Mouse (Mus musculus) midbrain, embryonic 13.5 days (tissue): ENCODE measurements around the gene Rassf5. TPM values are rescaled to one million over a fixed set of nuclear protein-coding genes. Genes with fewer than 3 reads are reported as not detected.

ENCODE experiments used
- ATAC-seq: fragments of 200-750 bp; cut with Nextera tagmentation; 2 replicates; pipeline ENCODE4 v1.8.0; 2017; ENCODE audit warnings: mild to moderate bottlenecking, moderate TSS enrichment, moderate library complexity
- H3K27ac ChIP-seq: fragments of 300-500 bp; sonication (generic); 2 replicates; pipeline ENCODE4 v1.5.1; 2015; ENCODE audit warnings: inconsistent platforms, mild to moderate bottlenecking, moderate library complexity
- H3K27me3 ChIP-seq: fragments of 300-500 bp; sonication (generic); 2 replicates; pipeline ENCODE4 v1.6.1; 2015; ENCODE audit warnings: mild to moderate bottlenecking, inconsistent platforms
- H3K36me3 ChIP-seq: fragments of 300-500 bp; sonication (generic); 2 replicates; pipeline ENCODE4 v1.6.1; 2015; ENCODE audit warnings: mild to moderate bottlenecking, inconsistent platforms
- H3K4me1 ChIP-seq: fragments of 300-500 bp; sonication (generic); replicated peaks from 2 replicates; pipeline ENCODE4 v1.6.1; 2015; ENCODE audit warnings: inconsistent platforms
- H3K4me2 ChIP-seq: fragments of 300-500 bp; sonication (generic); replicated peaks from 2 replicates; pipeline ENCODE4 v1.6.1; 2015; ENCODE audit warnings: moderate library complexity, mild to moderate bottlenecking, inconsistent platforms
- H3K4me3 ChIP-seq: fragments of 300-500 bp; sonication (generic); replicated peaks from 2 replicates; pipeline ENCODE4 v1.5.1; 2015; ENCODE audit warnings: mild to moderate bottlenecking, inconsistent platforms
- H3K9ac ChIP-seq: fragments of 300-500 bp; sonication (generic); replicated peaks from 2 replicates; pipeline ENCODE4 v1.6.1; 2015; ENCODE audit warnings: mild to moderate bottlenecking, inconsistent platforms
- H3K9me3 ChIP-seq: fragments of 300-500 bp; sonication (generic); 2 replicates; pipeline ENCODE4 v1.6.1; 2016; ENCODE audit warnings: mild to moderate bottlenecking, inconsistent platforms
- WGBS: fragments of 180-500 bp; shearing (Covaris S2); methylation state at CpG from one replicate; pipeline ENCODE4 v1.1.7; 2015; 5-methylcytosine and 5-hydroxymethylcytosine counted together
- polyA plus RNA-seq: library from polyadenylated mRNA; unstranded; fragments of >200 nt; fragmentation: Nextera tagmentation; extraction: Ambion mirVana; gene quantifications from 2 replicates; pipeline ENCODE4 v1.2.1, GENCODE M21; 2015

The Rassf5 gene
- polyA plus RNA-seq, 1 experiment from 2014 or later: 1.9 TPM

GRCm38 (mm10) chr1:131185821-131186506 is 59.1 kb downstream of the Rassf5 start:
- no peaks in the 10 kb centered on the region for H3K9me3 ChIP-seq
- no peaks in the 10 kb centered on the region for H3K4me1 ChIP-seq
- WGBS: 90% methylated on average over 13 of the region's 13 CpGs
- no peak for ATAC-seq
- H3K36me3 ChIP-seq: no peaks in the 10 kb centered on the region
- no peaks in the 10 kb centered on the region for H3K27me3 ChIP-seq
- no peak overlapping the region for H3K4me2 ChIP-seq
- no peak overlapping the region for H3K9ac ChIP-seq
- H3K27ac ChIP-seq: no peak overlapping the region
- H3K4me3 ChIP-seq: no peak overlapping the region

GRCm38 (mm10) chr1:131184956-131185660 is 60.0 kb downstream of the Rassf5 start:
- H3K27ac ChIP-seq: no peak overlapping the region
- H3K4me2 ChIP-seq: no peak overlapping the region
- H3K9me3 ChIP-seq: no peaks in the 10 kb centered on the region
- no peaks in the 10 kb centered on the region for H3K4me1 ChIP-seq
- ATAC-seq: no peak
- no peak overlapping the region for H3K4me3 ChIP-seq
- H3K9ac ChIP-seq: no peak overlapping the region
- H3K36me3 ChIP-seq: peaks cover 4% of the 10 kb centered on the region; the same call in 1 of the 2 replicates
- 82% methylated on average over 8 of the region's 8 CpGs for WGBS
- no peaks in the 10 kb centered on the region for H3K27me3 ChIP-seq

- no peaks in the 10 kb centered on the region for H3K27me3 ChIP-seq
- H3K9ac ChIP-seq: no peak overlapping the region
- H3K36me3 ChIP-seq: peaks cover 11% of the 10 kb centered on the region
- no peaks in the 10 kb centered on the region for H3K9me3 ChIP-seq
- WGBS: 92% methylated on average over 9 of the region's 9 CpGs
- no peaks in the 10 kb centered on the region for H3K4me1 ChIP-seq
- H3K4me2 ChIP-seq: no peak overlapping the region
- ATAC-seq: no peak
- no peak overlapping the region for H3K27ac ChIP-seq
- no peak overlapping the region for H3K4me3 ChIP-seq
These were observed 60.7 kb downstream of the Rassf5 start for GRCm38 (mm10) chr1:131184253-131184955.

- peaks cover 19% of the 10 kb centered on the region for H3K36me3 ChIP-seq
- H3K9me3 ChIP-seq: no peaks in the 10 kb centered on the region
- H3K27ac ChIP-seq: no peak overlapping the region
- ATAC-seq: no peak
- H3K27me3 ChIP-seq: no peaks in the 10 kb centered on the region
- H3K9ac ChIP-seq: no peak overlapping the region
- no peak overlapping the region for H3K4me3 ChIP-seq
- no peak overlapping the region for H3K4me2 ChIP-seq
- WGBS: 92% methylated on average over 7 of the region's 7 CpGs
- no peaks in the 10 kb centered on the region for H3K4me1 ChIP-seq
These were observed 61.9 kb downstream of the Rassf5 start for GRCm38 (mm10) chr1:131183201-131183600.

- peaks cover 32% of the 10 kb centered on the region for H3K36me3 ChIP-seq
- ATAC-seq: peak; percentile 69
- H3K27ac ChIP-seq: no peak overlapping the region
- no peak overlapping the region for H3K4me2 ChIP-seq
- no peaks in the 10 kb centered on the region for H3K27me3 ChIP-seq
- H3K4me3 ChIP-seq: no peak overlapping the region
- no peak overlapping the region for H3K9ac ChIP-seq
- H3K4me1 ChIP-seq: no peaks in the 10 kb centered on the region
- WGBS: 62% methylated on average over 9 of the region's 9 CpGs
- H3K9me3 ChIP-seq: no peaks in the 10 kb centered on the region
These were observed 63.2 kb downstream of the Rassf5 start for GRCm38 (mm10) chr1:131181642-131182527.

- 94% methylated on average over 7 of the region's 7 CpGs for WGBS
- ATAC-seq: no peak
- H3K36me3 ChIP-seq: peaks cover 47% of the 10 kb centered on the region
These were observed 64.7 kb downstream of the Rassf5 start for GRCm38 (mm10) chr1:131180386-131180785.

GRCm38 (mm10) chr1:131178083-131178482 is 67.0 kb downstream of the Rassf5 start:
- H3K9me3 ChIP-seq: no peaks in the 10 kb centered on the region
- no peak for ATAC-seq
- H3K9ac ChIP-seq: no peak overlapping the region
- no peaks in the 10 kb centered on the region for H3K27me3 ChIP-seq
- no peak overlapping the region for H3K27ac ChIP-seq
- WGBS: 90% methylated on average over 5 of the region's 5 CpGs
- H3K4me3 ChIP-seq: no peak overlapping the region
- no peaks in the 10 kb centered on the region for H3K4me1 ChIP-seq
- no peak overlapping the region for H3K4me2 ChIP-seq
- peaks cover 69% of the 10 kb centered on the region for H3K36me3 ChIP-seq

More at GRCm38 (mm10) chr1:131180386-131180785, 64.7 kb downstream of the Rassf5 start:
- Histone ChIP-seq H3K4me1 (no peaks in the 10 kb centered on the region), H3K4me2 (no peak overlapping the region), H3K9me3 (no peaks in the 10 kb centered on the region), H3K4me3 (no peak overlapping the region), H3K27ac (no peak overlapping the region), H3K27me3 (no peaks in the 10 kb centered on the region), H3K9ac (no peak overlapping the region)

GRCm38 (mm10) chr1:131177249-131177648 is 67.8 kb downstream of the Rassf5 start:
- 89% methylated on average over 4 of the region's 4 CpGs for whole genome bisulfite sequencing
- H3K4me2 ChIP-seq: no peak overlapping the region
- no peak overlapping the region for H3K27ac ChIP-seq
- no peak overlapping the region for H3K9ac ChIP-seq
- H3K4me1 ChIP-seq: no peaks in the 10 kb centered on the region
- H3K27me3 ChIP-seq: no peaks in the 10 kb centered on the region
- ATAC-seq: no peak
- H3K4me3 ChIP-seq: no peak overlapping the region
- peaks cover 77% of the 10 kb centered on the region for H3K36me3 ChIP-seq
- H3K9me3 ChIP-seq: no peaks in the 10 kb centered on the region

- Histone ChIP-seq H3K9ac (no peak overlapping the region), H3K4me2 (no peak overlapping the region), H3K4me1 (no peaks in the 10 kb centered on the region), H3K4me3 (no peak overlapping the region), H3K27me3 (no peaks in the 10 kb centered on the region), H3K36me3 (peaks cover 91% of the 10 kb centered on the region), H3K9me3 (no peaks in the 10 kb centered on the region), H3K27ac (no peak overlapping the region)
- no peak for ATAC-seq
- 92% methylated on average over 8 of the region's 8 CpGs for WGBS
These were observed 69.2 kb downstream of the Rassf5 start for GRCm38 (mm10) chr1:131175819-131176218.

- H3K27me3 ChIP-seq: no peaks in the 10 kb centered on the region
- no peak overlapping the region for H3K27ac ChIP-seq
- 88% methylated on average over 1 of the region's 1 CpGs for WGBS
- H3K36me3 ChIP-seq: peaks cover 94% of the 10 kb centered on the region
- no peak overlapping the region for H3K4me3 ChIP-seq
- no peak for ATAC-seq
- H3K4me1 ChIP-seq: no peaks in the 10 kb centered on the region
- no peaks in the 10 kb centered on the region for H3K9me3 ChIP-seq
- no peak overlapping the region for H3K4me2 ChIP-seq
- no peak overlapping the region for H3K9ac ChIP-seq
These were observed 69.9 kb downstream of the Rassf5 start for GRCm38 (mm10) chr1:131175189-131175588.

GRCm38 (mm10) chr1:131174299-131174861 is 70.7 kb downstream of the Rassf5 start:
- WGBS: 88% methylated on average over 12 of the region's 12 CpGs
- Histone ChIP-seq H3K4me2 (no peak overlapping the region), H3K4me3 (no peak overlapping the region), H3K36me3 (peaks cover 94% of the 10 kb centered on the region), H3K9me3 (no peaks in the 10 kb centered on the region), H3K27ac (no peak overlapping the region), H3K9ac (0 out of 2 replicates have a peak overlapping the region, but pooled peaks have one; percentile 23), H3K27me3 (no peaks in the 10 kb centered on the region), H3K4me1 (no peaks in the 10 kb centered on the region)
- no peak for ATAC-seq
